Mouse (Mus musculus): ENCODE results near the gene Tcerg1l. TPM values are rescaled to one million over a fixed set of nuclear protein-coding genes. Genes with fewer than 3 reads are reported as not detected.

The Tcerg1l gene
- total RNA-seq, 2 experiments from 2014 or later: not detected

DNA sequence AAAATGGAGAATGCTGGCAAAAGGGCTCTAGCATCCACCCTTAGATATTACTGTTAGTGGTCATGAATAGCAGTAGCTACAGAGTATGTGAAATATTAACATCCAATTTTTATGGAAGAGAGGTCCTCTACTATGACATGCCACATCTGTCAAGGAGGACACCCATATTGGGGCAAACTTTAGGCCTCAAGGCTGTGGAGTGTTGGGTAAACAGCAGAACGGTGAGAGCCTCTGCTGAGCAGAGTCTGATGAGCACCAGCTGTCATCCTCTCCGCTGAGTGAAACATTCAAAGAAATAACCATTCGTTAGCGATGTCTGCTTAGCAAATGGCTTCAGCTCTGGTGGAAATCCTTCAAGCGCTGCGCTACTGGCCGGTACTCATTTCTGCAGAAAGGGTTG lies 30.0 kb downstream of the Tcerg1l start:
- ATAC-seq (replicated peaks; ENCODE audit: low FRiP score, poor library complexity, severe bottlenecking): no peak

DNA sequence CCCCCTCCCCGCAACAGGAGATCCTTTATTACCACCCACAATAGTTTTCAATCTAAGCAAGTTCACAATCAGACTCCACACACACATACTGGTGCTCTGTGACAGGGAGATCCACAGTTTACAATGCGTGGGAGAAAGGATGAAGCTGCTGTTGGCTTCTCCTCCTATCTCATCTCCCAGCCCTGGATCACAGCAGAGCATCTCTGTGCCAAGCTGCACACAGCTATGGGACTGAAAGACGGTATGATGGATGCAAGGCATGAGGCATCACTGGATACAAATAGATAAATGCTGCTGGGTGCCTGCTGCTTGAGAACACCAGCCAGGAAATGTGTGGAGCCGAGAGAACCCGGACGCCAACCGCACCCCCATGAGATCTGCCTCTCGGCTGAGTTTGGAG lies 32.0 kb downstream of the Tcerg1l start:
- no peak for ATAC-seq (replicated peaks; ENCODE audit: low FRiP score, poor library complexity, severe bottlenecking)

DNA sequence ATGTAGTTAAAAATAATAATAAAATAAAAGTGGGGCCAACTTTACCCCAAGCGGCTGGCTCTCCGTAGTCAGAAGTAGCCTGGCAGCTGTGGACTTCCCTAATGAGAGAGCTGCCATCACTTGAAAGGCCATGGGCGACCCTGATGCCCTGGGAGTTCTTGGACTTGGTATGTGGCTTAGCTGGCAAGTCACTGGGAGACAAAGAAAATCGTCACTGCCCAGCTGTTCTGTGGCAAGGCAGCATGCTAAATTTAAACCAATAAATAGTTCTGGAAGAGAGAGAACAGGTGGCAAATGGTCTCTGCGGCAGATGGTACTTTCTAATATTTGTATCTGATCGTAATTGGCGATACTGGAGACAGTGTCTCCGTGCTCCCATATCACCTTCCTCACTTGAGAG lies 40.1 kb downstream of the Tcerg1l start:
- ATAC-seq (replicated peaks; ENCODE audit: low FRiP score, poor library complexity, severe bottlenecking): no peak

DNA sequence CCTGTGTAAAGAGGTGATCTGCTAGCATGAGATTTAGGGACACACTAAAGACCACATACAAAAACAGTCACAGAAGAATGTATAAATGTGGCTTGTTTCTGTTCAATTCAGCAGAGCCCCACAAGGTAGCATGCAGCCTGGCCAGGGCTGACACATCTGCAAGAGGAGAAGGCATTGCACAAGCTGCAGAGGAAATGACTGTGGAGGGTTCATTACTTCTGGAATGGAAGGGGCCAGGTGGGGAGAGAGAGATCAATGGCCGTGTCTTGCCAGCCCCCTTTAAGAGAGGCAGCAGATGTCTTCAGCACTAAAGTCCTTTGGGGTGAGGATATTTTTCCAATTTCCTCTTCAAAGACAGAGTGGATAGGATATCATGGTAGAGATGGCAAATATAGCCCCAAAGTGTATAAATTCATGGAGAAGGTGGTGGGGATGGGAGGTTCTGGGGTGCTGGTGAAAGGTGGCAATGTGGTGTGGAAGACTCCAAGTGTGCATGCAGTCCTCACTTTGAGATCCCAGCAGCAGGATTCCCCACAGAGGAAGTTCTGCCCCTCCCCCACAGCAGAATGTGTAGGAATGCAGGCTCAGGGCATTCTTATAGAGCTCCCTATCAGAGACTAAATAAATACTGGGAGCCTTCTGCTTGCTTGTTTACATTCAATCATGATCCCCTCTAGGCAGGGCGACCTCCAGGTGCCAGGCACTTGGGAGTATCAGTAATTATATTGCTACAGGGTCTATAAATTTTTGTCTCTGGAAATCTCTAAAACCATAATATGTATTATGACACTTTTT lies 40.7 kb downstream of the Tcerg1l start:
- ATAC-seq (replicated peaks; ENCODE audit: low FRiP score, poor library complexity, severe bottlenecking): no peak

DNA sequence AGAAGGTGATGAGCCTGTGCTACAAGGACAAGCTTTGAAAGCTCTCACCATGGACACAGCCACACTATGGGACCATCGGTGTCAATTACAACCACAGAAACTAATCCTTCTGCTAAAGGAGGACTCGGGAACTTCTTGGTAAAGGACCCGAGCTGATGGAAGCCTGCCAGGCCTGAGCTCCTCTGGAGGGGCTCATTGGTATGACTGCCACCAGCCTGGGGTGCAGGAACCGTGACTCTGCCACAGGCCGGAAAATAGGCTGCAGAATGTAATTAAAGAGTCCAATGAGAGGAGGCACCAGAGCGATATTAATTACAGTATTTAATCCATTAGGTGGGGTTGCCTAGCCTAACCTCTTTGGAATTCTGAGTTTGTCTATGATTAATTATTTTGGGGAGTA lies 52.1 kb downstream of the Tcerg1l start:
- no peak for ATAC-seq (replicated peaks; ENCODE audit: low FRiP score, poor library complexity, severe bottlenecking)

DNA sequence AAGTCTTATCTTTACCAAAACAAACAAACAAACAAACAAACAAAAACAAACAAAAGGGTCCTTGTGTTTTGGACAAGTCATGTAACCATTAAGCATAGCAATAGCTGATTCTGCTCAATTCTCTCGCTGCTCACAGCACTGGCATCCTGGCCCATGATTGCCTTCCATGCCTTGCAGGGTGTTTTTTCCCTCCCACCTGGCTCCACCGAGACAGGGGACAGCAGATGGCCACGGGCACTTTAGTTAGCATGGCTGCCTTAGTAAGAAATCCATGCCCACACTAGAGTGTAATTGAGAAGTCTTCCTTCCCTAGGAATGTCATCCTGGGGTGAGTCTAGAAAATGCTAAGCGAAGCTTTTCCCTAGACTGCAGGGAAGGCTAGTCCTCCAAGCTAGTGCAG lies 59.1 kb downstream of the Tcerg1l start:
- no peak for ATAC-seq (replicated peaks; ENCODE audit: low FRiP score, poor library complexity, severe bottlenecking)

DNA sequence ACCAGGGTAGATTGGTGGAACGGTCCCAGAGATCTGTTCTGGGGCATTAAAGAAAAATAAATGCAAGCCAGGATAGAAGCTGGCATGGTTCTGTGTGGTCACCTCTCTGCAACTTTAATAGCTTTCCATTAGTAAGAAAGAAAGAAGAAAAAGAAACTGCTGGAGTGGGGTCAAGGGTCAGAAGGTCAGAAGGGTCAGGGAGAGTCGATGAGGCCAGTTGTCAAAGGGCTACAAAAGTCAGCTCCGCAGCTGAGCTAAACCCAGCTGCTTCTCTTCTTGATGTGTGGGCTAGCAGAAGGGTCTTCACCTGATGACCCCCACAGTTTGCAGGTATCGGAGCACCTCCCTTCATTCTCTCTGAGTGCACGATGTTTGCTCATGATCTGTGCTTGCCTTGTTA lies 59.6 kb downstream of the Tcerg1l start:
- ATAC-seq (replicated peaks; ENCODE audit: low FRiP score, poor library complexity, severe bottlenecking): no peak

DNA sequence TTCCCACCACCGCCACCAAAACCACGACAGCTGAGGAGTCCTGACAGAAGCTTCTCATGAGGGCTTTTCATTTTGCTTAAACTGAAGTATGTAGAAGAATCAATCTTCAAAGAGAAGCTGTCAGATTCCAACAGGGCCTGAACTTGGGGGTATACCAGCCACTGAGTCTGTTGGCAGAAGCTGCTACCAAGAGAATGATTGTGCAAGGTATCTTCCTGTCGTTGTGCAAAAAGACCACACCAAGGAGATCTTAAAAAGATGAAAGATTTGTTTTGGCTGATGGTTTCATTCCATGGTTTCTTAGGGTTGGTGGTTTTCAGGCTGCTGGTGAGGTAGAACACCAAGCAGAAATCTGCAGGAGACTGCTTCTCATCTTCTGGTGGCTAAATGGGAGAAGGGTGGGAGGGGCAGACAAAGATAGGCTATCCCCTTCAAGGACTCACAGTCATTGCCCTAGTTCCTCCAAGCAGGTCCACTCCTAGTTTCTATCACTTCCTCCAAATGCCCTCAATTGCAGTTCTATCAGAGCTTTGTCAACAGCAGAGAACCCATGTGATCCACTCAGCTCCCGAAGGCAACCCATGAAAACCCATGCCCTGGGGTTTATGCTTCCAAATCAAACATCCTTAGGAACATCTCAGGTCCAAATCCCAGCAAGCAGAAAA lies 64.9 kb downstream of the Tcerg1l start:
- no peak for ATAC-seq (replicated peaks; ENCODE audit: low FRiP score, poor library complexity, severe bottlenecking)

DNA sequence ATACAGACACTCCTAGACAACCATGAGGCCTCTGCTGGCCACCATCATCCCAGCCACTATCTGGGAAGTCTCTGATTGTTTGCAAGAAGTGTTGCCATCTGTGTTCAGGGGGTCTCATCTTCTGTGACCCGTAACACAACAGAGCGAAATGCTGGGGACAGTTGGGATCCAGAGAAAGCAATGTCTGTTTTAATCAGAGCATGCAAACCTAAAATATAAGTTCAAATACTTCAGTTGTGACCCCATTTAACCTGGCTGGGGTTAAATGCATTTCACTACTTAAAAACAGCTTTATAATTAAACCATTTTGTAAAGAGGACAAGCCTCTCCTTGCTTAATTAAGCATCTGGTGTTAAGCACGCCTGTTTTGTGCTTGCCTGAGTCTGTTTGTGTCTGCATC lies 66.3 kb downstream of the Tcerg1l start:
- ATAC-seq (replicated peaks; ENCODE audit: low FRiP score, poor library complexity, severe bottlenecking): no peak

DNA sequence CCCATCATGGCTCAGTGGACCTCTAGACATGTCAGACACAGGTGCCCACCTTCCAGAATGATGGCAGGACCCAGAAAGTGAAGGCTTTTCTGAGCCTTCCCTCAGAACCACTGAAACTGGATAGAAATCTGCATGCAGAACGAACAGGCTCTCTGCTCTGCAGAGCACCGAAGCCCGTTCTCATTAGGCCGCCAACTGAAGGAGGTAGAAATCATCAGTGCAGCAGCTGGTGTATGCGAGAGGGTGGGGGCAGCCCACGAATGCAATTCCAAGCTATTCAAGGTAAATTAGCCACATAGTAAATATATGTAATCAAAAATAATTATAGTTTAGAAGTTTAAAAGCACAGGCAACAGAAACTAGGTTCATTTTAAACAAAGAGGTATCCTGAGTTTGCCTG lies 68.9 kb downstream of the Tcerg1l start:
- no peak for ATAC-seq (replicated peaks; ENCODE audit: low FRiP score, poor library complexity, severe bottlenecking)

DNA sequence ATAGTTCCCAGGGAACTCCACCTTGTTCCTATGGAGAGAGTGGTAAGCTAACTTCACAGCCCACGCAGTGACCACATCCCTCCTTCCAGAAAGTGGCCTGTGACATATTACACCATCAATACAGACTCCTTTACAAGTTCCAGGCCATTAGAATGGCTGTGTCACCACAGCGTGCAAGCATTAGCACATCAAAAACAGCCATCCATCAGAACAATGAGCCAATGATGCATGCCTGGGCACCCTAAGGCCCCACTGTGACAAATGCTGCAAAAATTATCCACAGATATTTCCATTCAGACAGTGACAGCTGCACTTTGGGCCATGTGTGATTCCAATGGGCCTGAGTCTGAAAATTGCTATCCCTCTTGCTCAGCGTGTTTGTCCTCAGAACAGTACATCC lies 70.8 kb downstream of the Tcerg1l start:
- no peak for ATAC-seq (replicated peaks; ENCODE audit: low FRiP score, poor library complexity, severe bottlenecking)

DNA sequence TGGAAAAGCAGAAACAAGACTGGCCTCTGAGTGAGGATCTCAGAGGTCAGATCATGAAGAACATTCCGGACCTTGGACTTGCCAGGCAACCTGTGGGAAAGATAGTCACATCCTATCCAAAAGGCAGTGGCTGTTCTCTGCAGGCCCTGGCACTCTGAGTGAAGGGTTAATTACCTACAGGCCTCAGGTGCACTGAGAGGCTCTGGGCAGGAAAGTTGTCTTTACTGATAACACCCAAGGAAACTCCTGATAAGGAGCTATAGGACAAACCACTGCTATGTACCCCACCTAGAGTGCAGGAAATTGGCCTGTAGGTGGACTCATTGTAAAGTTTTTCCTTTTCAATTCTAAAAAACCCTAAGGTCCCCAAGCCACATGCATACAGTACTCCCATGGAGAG lies 83.8 kb downstream of the Tcerg1l start:
- ATAC-seq (replicated peaks; ENCODE audit: low FRiP score, poor library complexity, severe bottlenecking): no peak

DNA sequence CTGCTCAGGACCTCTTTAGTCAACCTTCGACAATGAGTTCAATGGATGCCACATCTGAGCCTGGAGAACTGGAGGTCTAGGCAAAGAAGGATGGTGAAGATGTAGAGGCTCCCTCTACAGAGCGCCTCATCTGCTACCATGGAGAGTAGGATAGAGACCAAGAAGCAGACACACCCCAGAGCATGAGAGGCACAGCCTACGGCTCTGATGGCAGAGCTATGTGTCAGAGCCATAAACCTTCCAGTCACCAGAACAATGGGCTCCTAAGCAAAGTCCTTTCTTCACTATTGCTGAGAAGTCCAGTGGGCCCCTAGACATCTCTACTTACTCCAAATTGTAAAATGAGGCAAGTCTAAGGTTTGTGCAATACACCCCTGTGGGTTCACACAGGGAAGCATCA lies 91.4 kb downstream of the Tcerg1l start:
- ATAC-seq (replicated peaks; ENCODE audit: low FRiP score, poor library complexity, severe bottlenecking): no peak

DNA sequence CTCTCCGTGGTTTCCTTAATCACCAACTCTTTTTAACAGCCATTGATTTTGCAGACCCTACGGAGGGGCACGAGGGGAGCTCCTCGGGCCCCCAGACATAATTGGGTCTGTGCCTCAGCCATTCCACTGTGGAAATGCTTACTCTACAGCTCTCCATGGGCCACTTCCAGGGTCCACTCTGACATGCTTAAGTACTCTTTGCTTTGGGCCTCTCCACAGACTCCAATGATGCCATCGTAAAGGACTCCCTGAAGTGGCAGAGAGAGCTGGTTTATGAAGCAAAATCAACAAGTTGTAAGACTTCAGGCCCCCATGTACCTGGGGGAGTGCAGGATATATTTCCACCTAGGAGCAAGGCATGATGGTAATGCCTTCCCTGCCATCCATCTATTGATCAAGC lies 112.7 kb downstream of the Tcerg1l start:
- ATAC-seq (replicated peaks; ENCODE audit: low FRiP score, poor library complexity, severe bottlenecking): no peak

DNA sequence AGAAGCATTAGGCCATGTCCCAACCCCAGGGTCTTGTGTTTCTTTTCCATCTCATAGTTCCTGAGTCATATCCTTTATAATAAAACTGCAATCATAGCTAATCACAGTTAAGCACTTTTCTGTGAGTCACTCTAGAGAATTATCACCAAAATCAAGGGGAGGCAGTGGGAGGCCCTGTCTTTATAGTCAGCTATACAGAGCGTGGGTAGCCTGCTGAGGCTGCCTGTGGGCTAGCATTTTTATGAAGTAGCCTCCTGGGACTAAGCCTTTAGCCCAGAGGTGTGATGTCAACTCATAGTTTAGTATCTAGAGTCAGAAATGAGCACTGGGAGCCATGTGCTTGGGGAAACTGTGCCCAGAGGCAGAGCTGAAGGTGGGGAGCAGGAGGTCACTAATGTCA lies 122.3 kb downstream of the Tcerg1l start:
- no peak for ATAC-seq (replicated peaks; ENCODE audit: low FRiP score, poor library complexity, severe bottlenecking)

DNA sequence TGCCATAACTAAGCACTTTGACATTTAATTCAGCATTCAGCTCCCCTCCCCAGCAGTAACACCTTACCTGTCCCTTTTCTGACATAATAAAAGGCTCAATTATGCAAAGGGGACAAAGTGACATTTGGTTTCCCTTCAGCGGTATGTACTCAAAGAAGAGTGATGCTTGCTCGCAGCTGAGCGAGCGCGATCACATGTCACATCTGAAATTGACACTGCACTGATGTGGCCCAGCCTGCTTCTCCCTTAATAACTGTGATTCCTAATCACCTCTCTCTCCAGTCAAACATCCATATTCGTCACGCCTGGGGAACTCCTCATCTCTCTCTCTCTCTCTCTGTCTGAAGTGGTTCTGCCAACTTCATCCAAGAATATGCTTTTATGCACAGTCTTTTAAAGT lies 126.2 kb downstream of the Tcerg1l start:
- no peak for ATAC-seq (replicated peaks; ENCODE audit: low FRiP score, poor library complexity, severe bottlenecking)

DNA sequence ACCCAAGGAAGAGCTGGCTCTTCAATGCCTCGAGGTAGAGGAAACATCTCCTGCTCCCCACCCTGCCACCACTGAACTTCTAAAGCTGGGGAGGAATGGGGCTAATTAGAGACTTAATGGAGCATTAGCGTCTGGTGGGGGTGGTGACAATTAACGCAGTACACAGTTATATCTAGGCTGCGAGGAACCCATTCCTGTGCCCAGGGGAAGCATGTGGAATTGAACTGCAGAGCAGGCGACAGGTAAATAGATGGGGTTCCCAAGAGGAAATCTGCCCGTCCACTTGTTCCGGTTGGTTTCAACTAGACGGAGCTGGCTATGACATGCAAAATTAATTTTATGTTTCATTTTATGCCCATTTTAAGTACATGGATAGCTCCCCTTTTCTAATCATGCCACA lies 128.1 kb downstream of the Tcerg1l start:
- no peak for ATAC-seq (replicated peaks; ENCODE audit: low FRiP score, poor library complexity, severe bottlenecking)

DNA sequence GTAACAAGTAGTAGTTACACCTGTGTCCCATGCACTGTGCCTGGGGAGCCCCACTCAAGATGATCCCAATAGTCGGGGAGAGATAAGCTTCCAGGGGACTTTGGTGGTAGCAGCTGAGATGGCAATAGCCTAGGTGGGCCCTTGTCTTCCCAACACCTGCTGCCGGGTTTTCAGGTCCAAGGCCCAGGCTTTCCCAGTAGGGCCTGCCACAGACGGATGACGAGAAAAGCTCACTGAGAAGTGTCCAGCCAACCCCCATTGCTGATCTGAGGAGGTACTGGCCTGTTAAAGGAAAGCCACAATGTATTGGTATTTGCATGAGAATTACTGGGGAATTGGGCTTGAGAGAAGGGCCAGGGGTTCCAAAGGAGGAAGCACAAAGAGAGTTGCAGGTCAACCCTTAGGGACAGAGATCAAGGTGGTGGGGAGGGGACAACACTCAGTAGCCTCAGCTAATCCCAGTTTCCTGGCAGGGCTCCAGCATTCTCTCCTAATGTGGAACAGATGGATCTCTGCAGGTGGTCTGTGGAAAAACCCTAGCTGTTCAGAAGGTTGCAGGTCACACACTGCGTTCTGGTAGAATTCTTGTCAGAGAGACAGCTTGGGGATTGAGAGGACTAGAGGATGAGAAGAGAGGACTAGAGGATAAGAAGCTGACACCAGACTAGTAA lies 129.4 kb downstream of the Tcerg1l start:
- no peak for ATAC-seq (replicated peaks; ENCODE audit: low FRiP score, poor library complexity, severe bottlenecking)

DNA sequence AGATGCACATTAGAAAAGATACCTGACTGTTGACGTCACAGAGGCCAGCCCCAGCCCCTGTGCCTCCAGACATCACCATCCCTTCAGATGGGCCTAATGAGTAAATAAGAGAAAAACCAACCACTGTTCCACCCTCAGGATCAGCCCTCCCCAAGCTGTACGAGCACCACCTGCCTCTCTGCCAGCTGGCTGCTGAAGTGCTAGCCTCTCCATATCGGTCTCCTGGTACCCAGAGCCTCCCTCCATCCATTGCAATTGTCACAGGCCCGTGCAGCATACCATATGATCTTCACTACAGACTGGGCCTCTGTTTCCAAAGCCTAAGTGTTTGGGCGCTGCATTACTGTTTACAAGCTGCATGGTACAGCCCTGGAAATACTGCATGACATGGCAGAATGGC lies 148.9 kb downstream of the Tcerg1l start:
- ATAC-seq (replicated peaks; ENCODE audit: low FRiP score, poor library complexity, severe bottlenecking): no peak

DNA sequence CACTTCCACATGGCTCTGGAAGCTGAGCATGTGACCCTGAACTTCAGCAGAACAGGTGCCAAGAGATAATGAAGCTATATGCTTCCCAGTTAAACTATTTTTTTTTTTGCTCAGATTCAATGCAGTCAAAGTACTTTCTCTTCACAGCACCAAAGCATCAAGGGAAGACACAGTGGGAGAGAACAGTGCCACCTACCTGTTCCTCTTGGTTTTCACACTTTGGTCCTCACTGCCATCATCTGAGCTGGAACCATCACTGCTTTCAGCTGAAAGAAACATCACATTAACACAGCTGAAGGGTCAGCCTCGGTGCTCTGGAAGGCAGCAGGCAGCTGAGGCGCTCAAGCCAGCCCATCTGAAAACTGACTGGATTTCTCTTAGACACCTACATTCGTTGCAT lies 149.4 kb downstream of the Tcerg1l start:
- ATAC-seq (replicated peaks; ENCODE audit: low FRiP score, poor library complexity, severe bottlenecking): no peak

DNA sequence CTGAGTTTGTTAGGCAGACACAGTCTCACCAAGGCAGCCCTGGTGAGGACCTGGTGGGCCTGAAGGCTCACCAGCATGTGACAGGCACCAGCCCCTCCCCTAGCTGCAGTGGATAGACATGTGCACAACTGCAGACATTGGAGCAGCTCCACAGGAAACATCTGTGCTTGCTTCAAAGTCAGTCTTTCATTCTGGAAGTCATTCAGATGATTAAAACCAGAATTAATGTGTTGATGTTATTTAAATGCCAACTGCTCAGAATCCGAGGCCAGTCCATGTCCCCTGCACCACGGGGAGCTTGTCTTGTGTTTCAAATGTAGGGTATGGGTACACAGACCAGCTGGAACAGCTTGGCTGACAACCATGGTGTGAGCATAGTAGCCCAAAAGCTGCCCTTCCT lies 150.8 kb downstream of the Tcerg1l start:
- no peak for ATAC-seq (replicated peaks; ENCODE audit: low FRiP score, poor library complexity, severe bottlenecking)
